Mouse (Mus musculus): Measurements from ENCODE around the gene Zfp710. TPM values are rescaled to one million over a fixed set of nuclear protein-coding genes. Genes with fewer than 3 reads are reported as not detected.
"Not testable (repeated sequence)": the region's sequence is repeated elsewhere in the genome, so short reads cannot be mapped to it uniquely, and the experiment has no call there.

Gene Zfp710
- polyA plus RNA-seq, 1 experiment, result 30.7 TPM

DNA sequence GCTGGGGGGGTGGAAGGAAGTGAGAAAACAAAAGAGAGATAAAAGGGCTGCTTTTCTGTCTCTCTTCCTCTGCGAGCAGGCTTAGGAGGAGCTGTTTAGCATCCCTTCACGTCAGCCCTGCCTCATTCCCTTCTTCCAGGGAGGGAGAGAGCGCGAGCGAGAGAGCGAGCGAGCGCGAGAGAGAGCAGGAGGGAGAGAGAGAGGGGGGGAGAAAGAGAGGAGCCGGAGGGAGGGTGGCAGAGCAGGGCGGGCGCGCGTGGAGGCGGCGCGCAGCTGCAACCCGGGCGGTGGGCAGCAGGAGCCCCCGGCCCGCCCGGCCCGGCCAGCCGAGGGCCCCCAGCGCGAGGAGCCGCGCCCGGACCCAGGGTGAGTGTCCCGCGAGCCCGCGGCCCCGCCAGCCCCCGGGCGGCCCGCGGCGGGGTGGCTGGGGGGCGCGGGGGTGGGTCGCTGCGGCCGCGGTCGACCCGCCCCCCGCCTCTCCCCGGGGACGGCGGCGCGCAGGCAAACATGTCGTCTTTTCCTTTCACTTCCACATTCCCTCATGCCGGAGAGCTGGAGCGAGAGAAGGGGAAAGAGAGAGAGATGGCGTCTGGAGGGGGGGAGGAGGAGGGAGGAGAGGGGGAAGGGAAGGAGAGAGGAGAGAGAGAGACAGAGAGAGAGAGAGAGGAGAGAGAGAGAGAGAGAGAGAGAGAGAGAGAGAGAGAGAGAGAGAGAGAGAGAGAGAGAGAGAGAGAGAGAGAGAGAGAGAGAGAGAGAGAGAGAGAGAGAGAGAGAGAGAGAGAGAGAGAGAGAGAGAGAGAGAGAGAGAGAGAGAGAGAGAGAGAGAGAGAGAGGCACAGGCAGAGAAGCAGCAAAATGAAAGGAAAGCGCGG is 1.7 kb downstream of the Zfp710 start:
- WGBS, result 2% methylated on average over 46 of the region's 59 CpGs
- DNase-seq (ENCODE audit: low read depth, low spot score), result no peak

DNA sequence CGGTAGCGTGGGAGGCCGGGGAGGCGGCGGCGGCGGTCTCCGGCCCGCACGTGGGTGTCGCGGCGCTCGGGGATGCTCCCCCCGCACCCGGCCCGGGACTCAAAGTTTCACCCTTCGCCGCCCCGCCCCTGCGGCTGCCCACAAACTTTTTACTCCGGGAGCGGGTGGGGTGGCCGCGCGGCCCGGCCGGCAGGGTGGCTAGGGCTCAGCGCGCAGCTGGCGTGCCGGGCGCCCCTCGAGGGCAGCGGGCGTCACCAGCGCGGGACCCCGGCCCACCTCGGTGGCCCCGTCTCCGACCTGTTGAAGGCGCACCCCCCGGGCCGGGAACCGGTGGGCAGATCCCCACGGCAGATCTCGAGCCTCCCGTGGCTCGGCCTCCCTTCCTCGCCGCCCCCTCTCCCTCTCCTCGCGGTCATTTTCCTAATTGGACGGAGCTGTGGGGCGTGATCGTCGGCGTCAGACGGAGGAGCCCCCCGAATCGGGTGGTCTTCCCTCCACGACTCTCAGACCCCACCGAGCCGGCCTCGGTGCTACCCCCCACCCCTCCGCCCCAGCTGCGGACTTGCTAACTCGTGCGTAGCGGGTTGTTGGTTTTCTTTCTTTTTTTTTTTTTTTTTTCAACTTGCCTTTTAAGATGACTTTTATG is 2.5 kb downstream of the Zfp710 start:
- under 1% methylated on average over 69 of the region's 71 CpGs for WGBS
- no peak for DNase-seq (ENCODE audit: low read depth, low spot score)

DNA sequence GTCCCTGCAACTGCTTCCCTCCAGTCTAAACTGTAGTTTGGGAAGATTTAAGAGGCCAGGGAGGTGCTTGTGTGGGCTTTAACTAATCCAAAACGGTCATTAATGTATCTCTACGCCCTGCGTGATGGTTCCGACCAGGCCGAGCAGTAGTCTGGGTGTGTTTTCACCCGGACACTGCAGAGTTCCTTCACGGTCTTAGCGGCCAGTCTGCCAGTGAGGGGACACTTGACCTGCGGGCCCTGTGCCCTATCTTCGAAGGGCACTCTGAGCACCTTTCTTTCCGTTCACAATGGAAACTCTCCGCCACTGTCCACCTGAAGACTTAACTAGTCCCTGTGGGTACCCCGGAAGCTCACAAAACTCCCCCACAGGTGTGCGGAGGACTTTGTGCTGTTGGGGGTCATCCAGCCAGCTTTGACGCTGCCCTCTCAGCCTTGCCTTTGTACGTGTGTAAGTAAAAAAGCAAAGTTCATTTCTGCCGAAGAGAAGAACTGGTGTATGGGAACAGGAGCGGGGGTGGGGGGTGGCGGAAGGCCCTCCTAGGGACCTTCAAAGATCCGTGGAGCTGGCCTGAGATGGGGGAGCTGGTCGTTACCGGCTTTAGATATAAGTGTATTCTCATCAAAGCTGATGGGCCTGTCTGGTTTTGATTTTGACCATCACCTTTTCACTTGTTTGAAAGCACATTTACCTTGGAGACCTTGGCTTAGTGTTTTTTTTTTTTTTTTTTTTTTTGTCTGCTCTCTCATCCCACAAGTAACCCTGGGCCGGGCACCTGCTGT is 3.2 kb downstream of the Zfp710 start:
- 5% methylated on average over 23 of the region's 23 CpGs for WGBS

DNA sequence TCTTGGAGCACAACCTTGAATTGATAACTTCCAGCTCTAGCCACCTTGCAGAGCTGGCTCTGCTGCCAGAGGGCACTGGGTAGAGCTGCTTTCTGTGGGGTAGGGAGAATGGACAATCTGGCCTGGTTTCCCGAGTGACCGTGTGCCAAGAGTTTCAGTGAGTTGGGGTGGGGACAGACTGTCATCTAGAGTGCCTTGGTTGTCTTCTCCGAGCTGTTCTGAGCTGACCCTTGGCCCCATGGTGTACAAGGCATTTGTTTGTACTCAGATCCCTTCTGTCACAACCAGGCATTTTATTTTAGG is 3.8 kb downstream of the Zfp710 start:
- DNase-seq (ENCODE audit: low read depth, low spot score), result no peak
- WGBS, result 2% methylated on average over 3 of the region's 3 CpGs

More for the DNA sequence above, 3.2 kb downstream of the Zfp710 start:
- no peak for DNase-seq (ENCODE audit: low read depth, low spot score)

DNA sequence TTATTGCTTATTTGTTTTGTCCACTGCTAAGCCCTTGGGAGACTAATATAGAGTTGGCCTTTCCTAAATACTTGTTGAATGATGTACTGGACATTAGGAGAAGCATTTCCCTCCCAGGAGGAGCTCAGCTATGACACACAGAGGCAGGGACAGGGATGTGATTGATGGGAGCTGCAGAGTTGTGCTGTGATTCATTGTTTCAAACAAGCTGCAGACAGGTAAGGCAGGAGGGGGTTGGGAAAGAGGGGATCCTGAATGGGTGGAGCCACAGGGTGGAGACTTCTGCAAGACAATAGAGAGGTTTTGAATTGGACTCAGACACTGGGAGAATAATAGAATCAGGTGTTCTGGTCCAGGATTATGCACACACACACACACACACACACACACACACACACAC is 5.4 kb downstream of the Zfp710 start:
- DNase-seq (ENCODE audit: low read depth, low spot score), result no peak

DNA sequence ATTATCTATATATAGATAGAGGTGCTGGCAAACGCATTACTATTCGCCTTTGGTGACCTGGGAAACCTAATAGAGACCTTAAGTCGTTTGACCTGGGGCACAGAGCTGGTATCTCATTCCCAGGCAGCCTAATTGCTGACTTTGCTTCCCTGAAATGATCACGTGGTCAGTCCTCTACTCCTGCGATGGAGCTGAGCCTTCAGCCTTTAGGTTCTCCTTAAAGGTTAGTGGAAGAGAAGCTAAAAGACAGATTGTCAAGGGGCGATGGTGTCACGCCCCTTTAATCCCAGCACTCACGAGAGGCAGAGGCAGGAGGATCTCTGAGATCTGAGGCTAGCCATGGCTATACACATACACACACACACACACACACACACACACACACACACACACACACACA is 5.9 kb downstream of the Zfp710 start:
- 89% methylated on average over 8 of the region's 8 CpGs for WGBS
- DNase-seq (ENCODE audit: low read depth, low spot score), result no peak

DNA sequence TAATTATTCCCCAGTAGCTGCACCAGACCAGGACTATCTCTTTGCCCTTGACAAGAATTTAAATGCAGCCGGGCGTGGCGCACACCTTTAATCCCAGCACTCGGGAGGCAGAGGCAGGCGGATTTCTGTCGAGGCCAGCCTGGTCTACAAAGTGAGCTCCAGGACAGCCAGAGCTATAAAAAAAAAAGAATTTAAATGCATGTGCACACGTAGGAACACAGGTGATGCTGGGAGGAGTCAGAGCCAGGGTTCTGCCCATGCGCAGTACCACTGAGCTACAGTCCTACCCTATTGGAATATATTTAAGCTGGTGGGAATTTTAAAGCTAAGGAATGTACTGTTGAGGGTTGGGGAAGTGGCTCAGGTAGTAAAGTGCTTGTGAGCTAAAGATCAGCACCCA is 6.4 kb downstream of the Zfp710 start:
- DNase-seq (ENCODE audit: low read depth, low spot score), result no peak
- WGBS, result 91% methylated on average over 8 of the region's 8 CpGs

DNA sequence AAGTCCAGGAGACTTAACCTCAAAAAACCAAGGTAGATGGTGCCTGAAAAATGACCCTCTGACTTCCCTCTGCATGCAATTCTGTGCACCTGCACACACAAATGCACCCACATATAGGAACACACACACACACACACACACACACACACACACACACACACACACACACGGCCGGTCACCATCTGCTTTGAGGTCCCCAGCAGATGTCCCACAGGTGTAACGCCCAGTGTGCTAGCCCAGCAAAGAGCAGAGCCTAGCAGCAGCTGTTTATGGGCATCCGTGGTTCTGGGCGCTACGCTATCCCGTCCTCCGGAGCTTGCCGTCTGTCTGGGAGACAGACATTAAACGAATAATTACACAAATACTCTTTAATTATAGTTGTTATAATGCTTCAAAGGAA is 6.9 kb downstream of the Zfp710 start:
- no peak for DNase-seq (ENCODE audit: low read depth, low spot score)
- WGBS, result 57% methylated on average over 10 of the region's 10 CpGs

DNA sequence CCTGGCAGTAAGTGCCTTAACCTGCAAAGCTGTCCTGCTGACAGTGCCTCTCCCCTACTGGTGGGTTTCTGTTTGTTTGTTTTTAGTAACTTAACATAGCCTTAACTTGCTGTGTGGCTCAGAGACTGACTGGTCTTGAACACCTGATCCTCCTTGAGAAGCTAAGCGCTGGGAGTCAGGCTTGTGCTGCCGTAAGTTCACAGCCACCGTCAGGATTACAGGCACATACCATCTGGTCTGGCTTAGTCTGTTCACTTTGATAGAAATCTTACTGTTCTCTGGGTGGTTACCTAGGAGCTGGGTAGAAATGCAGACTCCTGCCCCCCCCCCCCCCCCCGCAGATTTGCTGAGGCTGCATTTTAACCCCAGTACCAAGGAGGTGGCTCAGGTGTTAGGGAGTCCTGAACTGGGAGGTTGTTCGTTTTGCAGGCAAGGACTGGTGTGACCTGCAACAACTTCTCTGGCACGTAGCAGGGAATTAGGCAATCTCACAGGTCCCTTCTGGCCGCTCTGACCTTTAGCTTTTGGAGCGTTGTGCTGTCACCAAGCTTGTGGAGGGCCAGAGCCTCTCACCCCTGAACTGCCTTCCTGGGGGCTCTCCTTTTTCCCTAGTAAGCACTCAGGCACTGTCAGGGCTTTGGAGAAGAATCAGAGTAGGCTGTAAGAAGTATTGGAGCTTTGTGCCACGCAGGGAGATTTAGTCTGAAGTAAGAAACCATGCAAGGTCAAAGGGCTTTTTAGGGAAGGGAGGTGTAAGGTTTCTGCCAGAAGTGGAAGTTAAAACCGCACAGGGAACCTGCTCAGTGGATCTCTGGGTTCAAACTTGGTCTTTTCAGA is 7.8 kb downstream of the Zfp710 start:
- no peak for DNase-seq (ENCODE audit: low read depth, low spot score)
- 45% methylated on average over 10 of the region's 10 CpGs for WGBS

DNA sequence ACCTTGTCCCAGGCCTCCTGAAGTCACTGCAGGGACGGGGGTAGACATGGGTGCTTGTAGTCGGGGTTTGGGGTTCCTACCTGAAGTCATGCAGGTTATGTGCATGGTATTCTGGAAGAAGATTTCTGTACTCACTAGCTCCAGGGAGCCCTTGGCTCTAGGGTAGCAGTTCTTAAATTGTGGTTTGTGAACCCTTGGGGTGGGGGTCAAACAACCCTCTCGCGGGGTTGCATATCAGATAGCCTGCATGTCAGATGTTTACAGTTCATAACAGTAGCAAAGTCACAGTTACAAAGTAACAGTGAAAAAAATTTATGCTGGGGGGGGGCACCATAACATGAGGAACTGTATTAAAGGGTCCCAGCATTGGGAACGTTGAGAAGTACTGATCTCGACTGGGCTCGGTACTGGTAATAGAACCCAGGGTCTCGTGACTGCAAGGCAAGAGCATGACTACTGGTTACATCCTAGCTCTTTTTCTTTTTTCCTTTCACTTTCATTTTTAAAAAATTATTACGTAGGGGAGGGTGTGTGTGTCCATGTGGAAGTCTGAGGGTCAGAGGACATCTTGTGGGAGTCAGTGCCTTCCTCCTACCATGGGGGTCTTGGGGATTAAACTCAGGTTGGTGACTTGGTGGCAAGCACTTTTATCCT is 8.6 kb downstream of the Zfp710 start:
- 33% methylated on average over 9 of the region's 9 CpGs for WGBS
- DNase-seq (ENCODE audit: low read depth, low spot score), result no peak

DNA sequence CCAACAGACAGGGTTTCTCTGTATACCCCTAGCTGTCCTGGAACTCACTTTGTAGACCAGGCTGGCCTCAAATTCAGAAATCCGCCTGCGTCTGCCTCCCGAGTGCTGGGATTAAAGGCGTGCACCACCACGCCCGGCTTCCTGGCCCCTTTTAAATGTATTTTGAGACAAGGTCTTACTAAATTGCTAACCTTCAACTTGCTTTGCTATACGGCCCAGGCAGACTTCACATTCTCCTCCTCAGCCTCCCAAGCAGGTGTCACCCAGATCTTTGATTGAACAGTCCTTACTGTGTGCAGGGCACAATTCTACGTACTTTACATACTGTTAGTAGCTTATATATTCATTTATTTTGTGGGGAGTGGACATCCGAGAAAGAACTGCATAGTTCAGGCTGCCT is 9.2 kb downstream of the Zfp710 start:
- WGBS, result 65% methylated on average over 9 of the region's 9 CpGs
- DNase-seq (ENCODE audit: low read depth, low spot score), result no peak

DNA sequence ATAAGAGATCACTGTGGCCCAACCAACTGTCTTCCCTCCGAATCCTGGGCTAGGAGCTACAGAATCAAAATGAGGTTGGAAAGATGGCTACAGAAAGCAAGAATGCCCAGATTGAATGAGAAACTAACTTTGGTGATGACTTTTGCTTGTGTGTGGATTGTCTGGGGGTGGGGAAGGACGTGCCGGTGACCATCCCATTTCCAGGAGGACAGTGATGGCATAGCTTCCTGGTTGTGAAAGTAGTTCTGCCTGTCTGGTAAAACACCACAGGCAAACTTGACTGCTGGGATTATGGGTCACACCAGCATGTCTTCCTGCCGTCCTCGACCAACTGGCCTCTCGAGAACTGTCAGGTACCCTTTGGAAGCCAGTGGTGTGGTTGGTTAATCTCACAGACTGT is 10.5 kb downstream of the Zfp710 start:
- WGBS, result 55% methylated on average over 6 of the region's 6 CpGs
- no peak for DNase-seq (ENCODE audit: low read depth, low spot score)

DNA sequence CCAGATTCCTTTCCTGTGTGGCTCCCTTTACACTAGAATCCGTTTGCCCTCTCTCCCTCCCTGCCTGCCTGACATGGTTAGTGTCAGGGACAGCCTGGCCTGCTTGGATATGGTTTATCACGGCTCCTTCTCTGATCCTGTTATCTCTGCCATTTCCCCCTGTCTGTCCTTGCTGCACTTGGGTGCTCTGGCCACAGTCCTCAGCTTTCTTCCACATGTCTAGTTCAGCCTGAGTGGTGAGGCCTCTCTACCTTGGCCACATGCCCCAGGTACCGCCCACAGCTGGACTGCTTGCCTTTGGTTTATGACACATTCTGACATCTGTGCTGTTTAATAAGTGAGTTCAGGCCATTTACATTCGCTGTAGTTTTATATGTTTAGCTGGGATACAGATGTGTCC is 11.1 kb downstream of the Zfp710 start:
- no peak for DNase-seq (ENCODE audit: low read depth, low spot score)
- WGBS, result 12% methylated on average over 4 of the region's 4 CpGs

DNA sequence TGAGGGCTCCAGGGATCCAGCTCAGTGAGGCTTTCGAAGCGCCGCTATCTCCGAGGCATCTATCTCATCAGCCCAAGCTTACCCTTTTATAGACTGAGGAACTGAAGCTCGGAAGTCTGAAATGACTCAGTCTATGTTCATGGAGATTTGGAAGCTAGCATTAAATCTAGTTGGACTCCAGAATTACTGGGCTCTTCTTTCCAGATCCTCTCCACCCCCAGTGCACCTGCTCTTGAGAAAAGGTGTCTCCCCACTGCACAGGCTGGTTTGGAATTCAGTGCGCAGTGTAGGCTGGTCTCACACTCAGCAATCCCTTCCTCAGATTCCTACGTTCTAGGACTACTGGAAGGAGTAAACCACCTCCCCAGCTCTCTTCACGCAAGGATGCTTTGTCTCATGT is 15.1 kb downstream of the Zfp710 start:
- no peak for DNase-seq (ENCODE audit: low read depth, low spot score)
- 90% methylated on average over 8 of the region's 8 CpGs for WGBS

DNA sequence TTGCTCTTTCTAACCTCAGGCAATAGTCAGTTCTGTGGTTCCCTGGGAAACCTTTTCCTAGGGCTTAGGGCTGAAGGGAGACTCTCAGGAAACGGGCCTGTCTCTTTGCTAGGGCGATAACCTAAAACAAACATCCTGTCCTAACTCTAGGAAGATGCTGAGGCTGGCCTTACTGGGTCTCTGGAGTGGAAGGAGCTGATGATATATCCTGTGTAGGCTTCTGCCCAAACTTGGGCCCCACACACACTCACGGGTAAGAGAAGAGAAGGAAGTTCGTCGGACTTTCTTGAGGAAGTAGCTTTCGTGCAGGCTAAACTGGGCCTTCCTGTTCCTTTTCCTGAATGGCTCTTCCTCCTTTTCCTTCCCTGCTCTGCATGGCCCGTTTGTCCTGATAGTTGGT is 19.6 kb downstream of the Zfp710 start:
- WGBS, result 42% methylated on average over 7 of the region's 7 CpGs

DNA sequence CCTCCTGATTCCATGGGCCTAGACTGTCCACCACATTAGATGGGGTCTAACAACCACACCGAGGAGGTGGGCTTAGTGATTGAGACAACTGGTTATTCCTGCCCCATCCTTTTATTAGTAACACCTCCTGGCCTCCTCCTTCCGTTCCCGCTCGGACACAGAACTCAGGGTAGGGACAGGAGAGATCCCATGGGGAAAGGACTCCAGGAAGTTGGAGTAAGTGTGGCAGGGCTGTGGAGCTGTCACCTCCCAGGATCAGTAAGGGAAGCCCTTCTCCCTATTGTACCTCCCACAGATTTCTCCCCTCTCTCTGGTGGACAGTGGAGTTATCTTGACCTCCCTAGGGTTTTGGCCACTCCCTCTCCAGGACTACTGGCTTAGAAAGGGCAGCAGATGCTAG is 22.4 kb downstream of the Zfp710 start:
- no peak for DNase-seq (ENCODE audit: low read depth, low spot score)
- 92% methylated on average over 4 of the region's 4 CpGs for WGBS

More for the DNA sequence above, 19.6 kb downstream of the Zfp710 start:
- no peak for DNase-seq (ENCODE audit: low read depth, low spot score)

DNA sequence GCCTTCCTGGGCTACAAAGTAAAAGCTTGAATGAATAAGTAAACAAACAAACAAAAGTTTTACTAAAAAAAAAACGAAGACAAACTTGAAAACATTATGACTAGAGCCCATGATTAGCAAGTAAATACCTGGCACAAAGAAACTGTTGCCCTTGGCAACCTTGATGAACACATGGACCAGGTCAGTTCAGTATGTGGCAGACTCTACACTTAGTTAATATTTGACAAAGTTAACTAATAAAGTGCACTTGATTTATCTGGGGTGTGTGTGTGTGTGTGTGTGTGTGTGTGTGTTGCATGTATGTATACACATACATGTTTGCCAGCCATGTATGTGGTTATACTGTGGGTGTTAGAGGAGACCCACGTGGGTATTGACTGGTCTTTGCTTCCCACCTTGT is 25.1 kb downstream of the Zfp710 start:
- DNase-seq (ENCODE audit: low read depth, low spot score), result no peak
- WGBS, result 45% methylated on average over 2 of the region's 2 CpGs

DNA sequence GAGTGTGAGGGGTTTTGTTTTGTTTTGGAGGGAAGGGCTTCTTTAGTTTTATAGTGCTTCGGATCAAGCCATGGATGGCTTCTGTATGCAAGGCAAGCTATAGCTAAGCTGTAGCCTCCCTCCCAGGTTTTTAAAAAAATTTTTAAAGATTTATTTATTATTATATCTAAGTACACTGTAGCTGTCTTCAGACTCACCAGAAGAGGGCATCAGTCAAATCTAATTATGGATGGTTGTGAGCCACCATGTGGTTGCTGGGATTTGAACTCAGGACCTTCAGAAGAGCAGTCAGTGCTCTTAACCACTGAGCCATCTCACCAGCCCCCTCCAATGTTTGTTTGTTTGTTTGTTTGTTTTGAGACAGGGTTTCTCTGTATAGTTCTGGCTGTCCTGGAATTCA is 25.8 kb downstream of the Zfp710 start:
- WGBS, result 87% methylated on average over 1 of the region's 1 CpGs
- not testable (repeated sequence) for DNase-seq (ENCODE audit: low read depth, low spot score)

DNA sequence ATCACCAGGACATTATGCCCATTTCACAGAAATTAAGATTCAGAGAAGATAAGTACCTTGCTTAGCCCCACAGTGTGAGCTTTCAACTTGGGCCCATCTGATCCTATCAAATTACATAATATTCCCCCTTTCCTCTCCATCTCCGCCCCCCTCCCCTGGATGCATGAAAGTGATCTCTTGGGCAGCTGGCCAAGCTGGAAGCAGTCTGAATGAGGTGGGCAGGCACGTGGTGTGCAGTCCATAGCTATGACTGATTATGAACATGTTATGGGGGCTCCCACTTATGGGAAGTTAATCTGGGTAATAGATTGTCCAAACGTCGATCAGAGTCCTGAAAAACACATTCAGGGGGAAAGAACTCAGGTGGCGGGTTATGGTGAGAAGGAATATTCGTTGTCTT is 27.2 kb downstream of the Zfp710 start:
- no peak for DNase-seq (ENCODE audit: low read depth, low spot score)
- 36% methylated on average over 6 of the region's 6 CpGs for whole genome bisulfite sequencing
